Comparison of ENCODE assay signal across 9 mouse cellular contexts in the genomic region with DNA sequence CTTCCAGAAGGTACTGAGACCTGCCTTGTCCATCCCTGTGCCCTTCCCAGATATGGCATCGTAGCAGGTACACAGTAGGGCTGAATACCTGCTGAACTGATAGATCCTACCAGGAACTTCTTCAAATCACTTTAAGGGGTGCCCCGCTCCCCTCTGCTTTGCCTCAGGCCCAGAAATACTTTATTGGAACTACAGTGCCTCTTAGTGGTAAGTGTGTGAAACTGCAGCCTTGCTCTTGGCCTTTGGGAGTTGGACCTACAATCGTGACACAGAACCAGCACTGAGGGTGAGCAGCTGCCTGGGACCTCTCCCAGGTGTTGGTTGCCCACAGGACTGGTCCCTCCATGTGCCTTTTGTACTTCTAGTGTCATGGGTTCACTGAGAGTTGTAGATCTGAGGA. TPM values are rescaled to one million over a fixed set of nuclear protein-coding genes. Genes with fewer than 3 reads are reported as not detected.
A peak's percentile ranks its signal among the peaks of the same experiment; 100 is the strongest.
DNase-seq lines count a peak whose midpoint lies in the region; ATAC-seq and TF ChIP-seq lines count a peak whose summit lies in the region.
"Had no signal": no experiment of that assay in that cellular context is flagged by ENCODE, and none has a peak within 500 bp of the region (broad histone marks: within the 10 kb centered on the region; RNA-seq: fewer than 3 reads in every experiment).

No protein-coding gene starts in this region.

- ATAC-seq in forebrain, postnatal 0 days = no peak
- no peak for ATAC-seq in forebrain, embryonic 11.5 days (replicated peaks; ENCODE audit: low FRiP score)
- ATAC-seq in lung, postnatal 0 days = no peak
- ATAC-seq in limb, embryonic 13.5 days (ENCODE audit: low FRiP score, low read depth) = 0 out of 2 replicates have a peak, but pooled peaks have one; percentile 13
- no peak for ATAC-seq in erythroid progenitor cell, adult 5-6 weeks (replicated peaks; ENCODE audit: low FRiP score, poor library complexity, severe bottlenecking)
- ATAC-seq in inflammation-experienced regulatory T-cells, adult 6 months = no peak

- 40% methylated on average over 3 of the region's 3 CpGs for WGBS in forebrain, postnatal 0 days
- WGBS in forebrain, embryonic 11.5 days = 36% methylated on average over 3 of the region's 3 CpGs
- WGBS in lung, postnatal 0 days = 33% methylated on average over 3 of the region's 3 CpGs
- 24% methylated on average over 3 of the region's 3 CpGs for WGBS in bone marrow, adult 2 months
- 39% methylated on average over 3 of the region's 3 CpGs for WGBS in limb, embryonic 13.5 days

- H3K27ac ChIP-seq in forebrain, postnatal 0 days (ENCODE audit: low read depth, low read length) = no peak overlapping the region
- no peak overlapping the region for H3K27ac ChIP-seq in forebrain, embryonic 11.5 days (ENCODE audit: low read depth, low read length)
- no peak overlapping the region for H3K27ac ChIP-seq in lung, postnatal 0 days (ENCODE audit: low read length)
- H3K27ac ChIP-seq in bone marrow, adult 2 months (ENCODE audit: control insufficient read depth, insufficient read depth, low read depth, low read length, poor library complexity) = no peak overlapping the region
- no peak overlapping the region for H3K27ac ChIP-seq in limb, embryonic 13.5 days
- H3K27ac ChIP-seq: neural tube, embryonic 12.5 days had no signal

- H3K4me3 ChIP-seq in forebrain, postnatal 0 days (ENCODE audit: low read depth, low read length) = no peak overlapping the region
- H3K4me3 ChIP-seq in forebrain, embryonic 11.5 days (ENCODE audit: low read depth, low read length) = no peak overlapping the region
- H3K4me3 ChIP-seq in lung, postnatal 0 days (ENCODE audit: low read depth, low read length) = no peak overlapping the region
- no peak overlapping the region for H3K4me3 ChIP-seq in bone marrow, adult 2 months (replicated peaks; ENCODE audit: control insufficient read depth, low read depth, low read length)
- H3K4me3 ChIP-seq in limb, embryonic 13.5 days = no peak overlapping the region
- H3K4me3 ChIP-seq: neural tube, embryonic 12.5 days had no signal

- no peaks in the 10 kb centered on the region; the same call in 1 of the 2 replicates for H3K27me3 ChIP-seq in forebrain, postnatal 0 days (ENCODE audit: insufficient read depth, low read length)
- H3K27me3 ChIP-seq in forebrain, embryonic 11.5 days (ENCODE audit: control insufficient read depth, insufficient read depth, low read length) = peaks cover 32% of the 10 kb centered on the region
- H3K27me3 ChIP-seq in lung, postnatal 0 days (replicated peaks; ENCODE audit: insufficient read depth, low read length) = 0 out of 2 replicates have a peak, but pooled peaks cover 6% of the 10 kb centered on the region
- peaks cover 48% of the 10 kb centered on the region for H3K27me3 ChIP-seq in limb, embryonic 13.5 days

- peak; percentile 79 for TF ChIP-seq CTCF in forebrain, postnatal 0 days (IDR thresholded peaks at IDR 0.05; ENCODE audit: low read depth)
- peak; percentile 83 for TF ChIP-seq CTCF in lung, postnatal 0 days (IDR thresholded peaks at IDR 0.05)
- TF ChIP-seq CTCF in bone marrow, adult 2 months (IDR thresholded peaks at IDR 0.05; ENCODE audit: control insufficient read depth, insufficient read depth, low read length) = peak; percentile 27; the same call in 1 of the 2 replicates

- H3K4me2 ChIP-seq in forebrain, postnatal 0 days (ENCODE audit: low read depth) = no peak overlapping the region
- no peak overlapping the region for H3K4me2 ChIP-seq in forebrain, embryonic 11.5 days (ENCODE audit: low read depth, low read length, severe bottlenecking)
- H3K4me2 ChIP-seq in lung, postnatal 0 days (replicated peaks; ENCODE audit: low read depth, low read length) = no peak overlapping the region
- no peak overlapping the region for H3K4me2 ChIP-seq in limb, embryonic 13.5 days (replicated peaks)
- H3K4me2 ChIP-seq: neural tube, embryonic 12.5 days had no signal

- DNase-seq in forebrain, postnatal 0 days = peak; percentile 60
- DNase-seq in forebrain, embryonic 11.5 days (ENCODE audit: low spot score) = no peak
- DNase-seq in lung, postnatal 0 days (ENCODE audit: low spot score) = peak; percentile 49
- DNase-seq in lung, postnatal 25 days (ENCODE audit: low spot score) = no peak

- H3K9ac ChIP-seq in forebrain, postnatal 0 days = no peak overlapping the region
- no peak overlapping the region for H3K9ac ChIP-seq in forebrain, embryonic 11.5 days (ENCODE audit: low read length)
- H3K9ac ChIP-seq in lung, postnatal 0 days (replicated peaks; ENCODE audit: low read depth) = no peak overlapping the region
- no peak overlapping the region for H3K9ac ChIP-seq in limb, embryonic 13.5 days
- H3K9ac ChIP-seq: neural tube, embryonic 12.5 days had no signal

- TF ChIP-seq EP300 in lung, postnatal 0 days (IDR thresholded peaks at IDR 0.05) = no peak

- no peaks in the 10 kb centered on the region for H3K36me3 ChIP-seq in forebrain, postnatal 0 days (ENCODE audit: insufficient read depth)
- H3K36me3 ChIP-seq in forebrain, embryonic 11.5 days (ENCODE audit: control insufficient read depth, insufficient read depth, low read length) = no peaks in the 10 kb centered on the region
- no peaks in the 10 kb centered on the region for H3K36me3 ChIP-seq in lung, postnatal 0 days (ENCODE audit: insufficient read depth, low read length)
- H3K36me3 ChIP-seq in limb, embryonic 13.5 days = no peaks in the 10 kb centered on the region
- H3K36me3 ChIP-seq: neural tube, embryonic 12.5 days had no signal

- H3K4me1 ChIP-seq in forebrain, postnatal 0 days (ENCODE audit: insufficient read depth) = no peaks in the 10 kb centered on the region
- H3K4me1 ChIP-seq in forebrain, embryonic 11.5 days (replicated peaks; ENCODE audit: control insufficient read depth, insufficient read depth, low read length) = peaks cover 6% of the 10 kb centered on the region; the same call in 1 of the 2 replicates
- H3K4me1 ChIP-seq in lung, postnatal 0 days (ENCODE audit: insufficient read depth, low read depth, low read length) = no peaks in the 10 kb centered on the region
- H3K4me1 ChIP-seq in bone marrow, adult 2 months (ENCODE audit: control insufficient read depth, insufficient read depth, low read length) = no peaks in the 10 kb centered on the region
- peaks cover 13% of the 10 kb centered on the region for H3K4me1 ChIP-seq in limb, embryonic 13.5 days

- no peak for TF ChIP-seq POLR2A in bone marrow, adult 2 months (IDR thresholded peaks at IDR 0.05; ENCODE audit: borderline replicate concordance, control insufficient read depth, low read depth, low read length)

- no peaks in the 10 kb centered on the region for H3K9me3 ChIP-seq in forebrain, postnatal 0 days (ENCODE audit: low read length)
- H3K9me3 ChIP-seq in forebrain, embryonic 11.5 days (ENCODE audit: control insufficient read depth, low read length) = no peaks in the 10 kb centered on the region
- H3K9me3 ChIP-seq in lung, postnatal 0 days (ENCODE audit: low read length) = no peaks in the 10 kb centered on the region
- H3K9me3 ChIP-seq in limb, embryonic 13.5 days = no peaks in the 10 kb centered on the region
- H3K9me3 ChIP-seq: neural tube, embryonic 12.5 days had no signal

RNA-seq across cellular contexts. Expression of gene Alx4, which starts 16.8 kb away (rescaled TPM):
- 2.6 and 4.2 TPM in 2 replicates for total RNA-seq in forebrain, postnatal 0 days (2014; rRNA removed)
- polyA plus RNA-seq in forebrain, postnatal 0 days (2015; fragmentation: Nextera tagmentation; extraction: Ambion mirVana) = 0.58 and 0.72 TPM in 2 replicates
- 10.0 and 11.2 TPM in 2 replicates for polyA plus RNA-seq in forebrain, embryonic 11.5 days (2014; fragmentation: Nextera tagmentation; extraction: Ambion mirVana)
- 0.04 TPM in 1 of 2 replicates, not detected in the other for polyA plus RNA-seq in lung, postnatal 0 days (2015; fragmentation: Nextera tagmentation; extraction: Ambion mirVana)
- polyA plus RNA-seq in bone marrow, adult 2 months (2011; ENCODE audit: insufficient read depth, insufficient read length, low replicate concordance, missing spikeins) = 0.18 and 0.32 TPM in 2 replicates
- polyA plus RNA-seq in limb, embryonic 13.5 days (2015; fragmentation: Nextera tagmentation; extraction: Ambion mirVana) = 2.5 and 2.6 TPM in 2 replicates
- not detected in 2 replicates for total RNA-seq in erythroid progenitor cell, adult 5-6 weeks (2015; ENCODE audit: low replicate concordance)
- total RNA-seq in erythroid progenitor cell, adult 5-6 weeks (2017; ENCODE audit: low replicate concordance) = not detected in 2 replicates
- under 1 TPM in 1 of 3 experiments, not detected in 2; 0.08 TPM for polyA plus RNA-seq in inflammation-experienced regulatory T-cells, adult 6 months (2017; shearing (Covaris generic))

Comparison
In these comparisons a context has a peak if more than half of its experiments do, and no peak if none do; other contexts are left out.
1. DNase-seq: peak in forebrain, postnatal 0 days (single experiment) and lung, postnatal 0 days (single experiment); none in forebrain, embryonic 11.5 days (single experiment) and lung, postnatal 25 days (single experiment).
2. CTCF ChIP-seq: peak in every context shown above with its lines; median percentile 83 in lung, postnatal 0 days; 79 in forebrain, postnatal 0 days; 27 in bone marrow, adult 2 months.